Mouse (Mus musculus) left cerebral cortex, adult 6 months (tissue): Measurements from ENCODE around the gene Rabl2. TPM values are rescaled to one million over a fixed set of nuclear protein-coding genes. Genes with fewer than 3 reads are reported as not detected.

Experiments used
- long read RNA-seq, 2 experiments: library from polyadenylated mRNA; unstranded; transcript quantifications; one replicate each; pipeline ENCODE4 v2.0.0; 2019 to 2020
- polyA plus RNA-seq: library from polyadenylated mRNA; unstranded; fragments of <200 nt; fragmentation: Nextera tagmentation; gene quantifications from 2 replicates; pipeline ENCODE4 v1.2.3, GENCODE M21; 2021

Gene Rabl2
- 21.0 and 23.7 TPM in 2 replicates for polyA plus RNA-seq
- long read RNA-seq, experiment 1, transcript Rabl2-201 (9 exons, 1,640 nt), result major isoform, 64 of 124 reads
- long read RNA-seq, experiment 1, partial matches to known transcripts, result 22 of 124 reads
- long read RNA-seq, experiment 1, other reads (novel, unspliced or antisense), result 38 of 124 reads
- long read RNA-seq, experiment 2, transcript Rabl2-201 (9 exons, 1,640 nt), result major isoform, 16 of 27 reads
- long read RNA-seq, experiment 2, partial matches to known transcripts, result 5 of 27 reads
- long read RNA-seq, experiment 2, other reads (novel, unspliced or antisense), result 5 of 27 reads

DNA sequence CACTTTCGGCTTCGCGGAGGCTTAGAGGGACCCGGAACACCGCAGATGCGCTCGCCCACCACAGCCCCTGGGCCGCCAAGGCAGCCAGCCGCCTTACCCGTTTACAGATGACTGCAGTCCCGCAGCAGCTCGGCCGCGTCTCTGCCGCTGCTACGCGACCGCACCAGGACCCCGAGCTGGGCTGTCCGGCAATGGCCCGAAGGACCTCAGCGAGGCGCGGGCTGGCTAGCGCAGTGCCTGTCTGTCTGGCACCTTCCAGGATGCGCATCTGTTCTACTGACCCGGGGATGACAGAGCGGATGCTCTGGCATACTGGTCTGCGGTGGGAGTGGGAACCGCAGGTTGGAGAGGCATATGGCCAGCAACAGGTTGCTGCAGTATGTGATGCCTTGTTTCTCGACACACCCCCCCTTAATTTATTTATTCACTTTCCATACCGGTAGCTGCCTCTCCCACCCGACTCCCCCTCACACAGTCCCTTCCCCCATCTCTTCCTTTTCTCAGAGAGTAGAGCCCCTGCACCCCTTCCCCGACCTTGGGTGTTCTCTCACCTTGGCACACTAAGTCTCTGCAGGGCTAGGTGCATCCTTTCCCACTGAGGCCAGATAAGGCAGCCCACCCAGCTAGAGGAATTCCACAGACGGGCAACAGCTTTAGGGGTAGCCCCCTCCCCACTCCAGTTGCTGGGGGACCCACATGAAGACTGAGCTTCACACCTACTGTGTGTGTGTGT, at the start of gene Rabl2:
Gene Rabl2, minus strand, starts transcription at position 201 of the 733 bp plus-strand sequence.

DNA sequence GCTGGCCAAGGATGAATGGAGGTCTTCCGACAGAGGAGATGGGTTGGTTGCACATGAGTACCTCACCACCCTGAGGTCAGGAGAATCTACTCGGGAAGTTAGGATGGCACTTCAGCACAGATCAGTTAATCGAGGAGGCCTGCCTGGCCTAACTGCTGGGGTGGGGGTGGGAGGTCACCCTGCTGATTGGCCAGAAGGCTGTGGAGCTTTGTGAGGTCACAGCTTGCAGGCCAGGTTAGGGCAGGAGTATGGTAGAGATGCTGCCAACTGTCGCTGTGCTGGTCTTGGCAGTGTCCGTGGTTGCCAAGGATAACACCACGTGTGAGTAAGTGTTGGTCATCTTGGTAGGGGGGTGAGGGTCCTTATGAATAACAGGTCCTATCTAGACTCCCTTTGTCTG, 23.6 kb downstream of the Rabl2 start, which contains the start of gene Acr:
Gene Acr, plus strand, starts transcription at position 213 of the 400 bp plus-strand sequence.

Other genes starting within 250 kb of the Rabl2 start
- gene Lmf2, start 236.3 kb downstream of the Rabl2 start, polyA plus RNA-seq, result 6.5 and 9.7 TPM in 2 replicates
- 57.5 and 85.9 TPM in 2 replicates for gene Ncaph2, start 236.2 kb downstream of the Rabl2 start, polyA plus RNA-seq
- gene Sco2, start 218.1 kb downstream of the Rabl2 start, polyA plus RNA-seq, result 43.8 and 46.1 TPM in 2 replicates
- 4.8 and 6.2 TPM in 2 replicates for gene Tymp, start 214.9 kb downstream of the Rabl2 start, polyA plus RNA-seq
- gene Odf3b, start 212.6 kb downstream of the Rabl2 start, polyA plus RNA-seq, result 2.2 and 2.9 TPM in 2 replicates
- gene Klhdc7b, start 207.0 kb downstream of the Rabl2 start, polyA plus RNA-seq, result 0.22 and 0.72 TPM in 2 replicates
- gene Syce3, start 181.4 kb downstream of the Rabl2 start, polyA plus RNA-seq, result 0.33 and 0.74 TPM in 2 replicates
- 0.24 and 0.31 TPM in 2 replicates for gene Cpt1b, start 166.1 kb downstream of the Rabl2 start, polyA plus RNA-seq
- 2.4 TPM in 2 replicates for gene C730034F03Rik, start 162.3 kb downstream of the Rabl2 start, polyA plus RNA-seq
- not detected in 2 replicates for gene Gm44502, start 162.2 kb downstream of the Rabl2 start, polyA plus RNA-seq
- gene Chkb, start 162.0 kb downstream of the Rabl2 start, polyA plus RNA-seq, result 30.1 and 30.6 TPM in 2 replicates
- gene Mapk8ip2, start 138.0 kb downstream of the Rabl2 start, polyA plus RNA-seq, result 43.4 and 57.8 TPM in 2 replicates
- gene Arsa, start 114.5 kb downstream of the Rabl2 start, polyA plus RNA-seq, result 18.9 and 23.9 TPM in 2 replicates
- gene Shank3, start 92.3 kb downstream of the Rabl2 start, polyA plus RNA-seq, result 3.5 and 12.0 TPM in 2 replicates
- 0.14 TPM in 1 of 2 replicates, not detected in the other for gene Acr, start 23.6 kb downstream of the Rabl2 start, polyA plus RNA-seq
- 15.3 and 16.7 TPM in 2 replicates for gene Syt10, start 249.9 kb upstream of the Rabl2 start, polyA plus RNA-seq